15 mouse cellular contexts compared by ENCODE assay signal in genomic region chr7:55750841-55751240, GRCm38 (mm10). TPM values are rescaled to one million over a fixed set of nuclear protein-coding genes. Genes with fewer than 3 reads are reported as not detected.
"Had no signal": no experiment of that assay in that cellular context is flagged by ENCODE, and none has a peak within 500 bp of the region (broad histone marks: within the 10 kb centered on the region; RNA-seq: fewer than 3 reads in every experiment).

No protein-coding gene starts in this region.

- DNase-seq: cerebellum, postnatal 36 days; embryo, embryonic 11 days; forebrain, postnatal 0 days; gastrocnemius, adult 2 months; gastrocnemius, postnatal 10 days; gastrocnemius, postnatal 14 days; gastrocnemius, postnatal 25 days; gastrocnemius, postnatal 36 days; heart, adult 11 months; heart, adult 18-20 months; heart, adult 2 months had no signal

RNA-seq across cellular contexts. Expression of gene Siglech, which starts 17.1 kb away (rescaled TPM):
- total RNA-seq: gastrocnemius, postnatal 4 days; granulocyte monocyte progenitor cell, adult 5-6 weeks; heart, adult 2 months had no signal
- polyA plus RNA-seq: erythroblast, embryonic 14.5 days; heart, embryonic 10.5 days had no signal
